Mouse (Mus musculus): ENCODE data around the gene 2410015M20Rik.
A peak's percentile ranks its signal among the peaks of the same experiment; 100 is the strongest.
"Not testable (repeated sequence)": the region's sequence is repeated elsewhere in the genome, so short reads cannot be mapped to it uniquely, and the experiment has no call there.

The 2410015M20Rik gene

DNA sequence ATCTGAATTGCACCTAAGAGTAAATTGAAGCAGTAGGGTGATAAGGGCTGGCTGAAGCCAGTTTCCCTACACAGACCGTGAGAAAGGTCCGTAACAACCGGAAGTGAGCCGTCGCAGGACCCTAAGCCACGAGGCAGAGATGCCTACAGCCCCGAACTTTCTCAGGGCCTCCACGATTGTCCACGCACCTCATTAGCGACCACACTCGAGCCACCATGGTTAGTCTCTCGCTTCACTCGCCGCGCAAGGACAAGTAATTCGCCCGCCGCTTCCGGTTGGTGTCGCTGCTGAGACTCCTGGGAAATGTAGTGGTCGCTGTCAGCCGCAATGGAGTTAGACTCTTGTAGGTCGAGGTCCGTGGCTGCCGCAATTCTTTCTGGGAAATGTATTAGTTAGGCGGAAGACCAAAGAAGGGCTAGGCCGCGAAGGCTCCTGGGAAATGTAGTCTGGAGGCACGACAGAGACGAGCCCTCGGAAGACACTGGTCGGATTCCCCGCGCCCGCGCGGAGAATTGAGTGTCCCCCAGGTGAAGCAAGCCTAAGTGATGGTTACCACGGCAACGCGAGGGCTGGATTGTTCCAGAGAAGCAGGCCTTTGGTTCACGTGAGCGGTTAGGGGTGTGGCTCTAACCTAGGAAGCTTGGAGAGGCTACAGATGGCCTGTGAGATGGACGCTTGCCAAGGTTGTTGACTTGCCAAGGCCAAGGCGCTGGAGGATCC is at the start of gene 2410015M20Rik:
Gene 2410015M20Rik, minus strand, starts transcription at position 320 of the 720 bp plus-strand sequence.
- peak; percentile 90 to 94 for DNase-seq (ENCODE audit: low spot score in 2 of 2)

DNA sequence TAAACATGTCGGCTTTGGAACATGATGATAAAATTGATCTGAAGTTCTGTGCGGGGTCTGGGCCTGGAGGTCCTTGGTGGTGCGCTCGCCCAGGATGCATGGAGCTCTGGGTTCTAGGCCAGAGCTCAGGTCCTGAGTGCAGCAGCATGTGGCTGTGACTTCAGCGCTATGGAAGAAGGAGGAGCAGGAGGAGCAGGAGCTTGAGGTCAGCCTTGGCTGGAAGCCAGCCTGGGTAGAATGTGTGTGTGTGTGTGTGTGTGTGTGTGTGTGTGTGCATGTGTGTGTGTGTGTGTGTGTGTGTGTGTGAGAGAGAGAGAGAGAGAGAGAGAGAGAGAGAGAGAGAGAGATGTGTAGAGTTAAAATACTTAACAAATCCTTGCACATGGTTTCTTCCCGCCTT is 46.6 kb upstream of the 2410015M20Rik start:
- no peak for DNase-seq (ENCODE audit: low spot score in 2 of 2)

DNA sequence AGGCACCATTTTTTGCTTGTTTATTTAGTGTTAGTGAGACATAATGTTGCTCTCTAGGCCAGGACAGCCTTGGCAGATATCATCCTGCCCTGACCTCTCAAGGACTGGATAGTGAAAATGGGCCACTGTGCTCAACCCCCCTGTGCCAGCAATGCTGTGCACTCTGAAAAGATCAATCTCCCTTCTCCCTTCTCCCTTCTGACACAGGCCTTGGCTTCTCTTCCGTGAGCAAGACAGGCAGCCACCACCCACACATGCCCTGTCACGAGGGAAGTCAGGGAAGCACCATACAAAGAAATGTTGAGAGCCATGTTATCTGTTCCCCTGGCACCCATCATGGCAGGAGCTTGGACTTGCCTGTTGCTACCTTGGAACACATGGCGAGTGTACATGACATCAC is 45.7 kb upstream of the 2410015M20Rik start:
- no peak for DNase-seq (ENCODE audit: low spot score in 2 of 2)

DNA sequence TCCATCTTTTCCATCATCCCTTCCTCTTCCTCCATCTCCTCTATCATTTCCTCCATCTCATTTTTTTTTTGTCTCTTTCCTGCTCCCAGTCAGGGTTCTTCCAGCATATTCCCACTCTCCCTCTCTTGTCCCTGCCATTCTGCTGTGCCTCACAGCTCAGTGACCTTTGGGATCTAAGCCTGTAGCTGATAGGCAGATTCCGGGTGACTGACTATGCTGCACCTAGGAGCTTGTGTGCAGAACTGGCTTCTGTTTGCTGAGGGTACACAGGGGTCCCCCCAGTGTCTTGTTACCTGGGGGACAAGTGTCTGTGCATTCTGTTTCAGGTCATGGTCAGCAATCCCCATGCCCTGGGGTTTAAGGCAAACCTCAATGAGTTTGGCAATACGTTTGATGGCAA is 45.2 kb upstream of the 2410015M20Rik start:
- DNase-seq (ENCODE audit: low spot score in 2 of 2): no peak

DNA sequence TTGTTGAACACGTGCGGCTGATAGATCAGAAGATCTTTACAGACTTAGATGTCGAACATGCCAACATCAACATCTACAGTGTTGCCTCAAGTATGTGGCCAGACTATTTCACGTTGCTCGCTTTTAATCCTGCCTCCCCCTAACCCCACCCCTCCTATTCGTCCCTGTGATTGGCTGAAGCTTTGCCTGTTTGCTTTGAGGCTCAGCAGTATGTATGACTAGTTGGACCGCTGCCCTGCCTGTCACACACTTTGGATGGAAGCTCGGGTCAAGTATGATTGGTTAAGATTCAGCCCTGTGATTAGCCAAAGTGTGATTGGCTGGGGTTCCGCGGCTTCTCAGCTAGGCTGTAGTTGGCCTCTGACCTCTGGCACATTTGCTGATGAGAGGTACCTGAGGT is 42.2 kb upstream of the 2410015M20Rik start:
- no peak for DNase-seq (ENCODE audit: low spot score in 2 of 2)

DNA sequence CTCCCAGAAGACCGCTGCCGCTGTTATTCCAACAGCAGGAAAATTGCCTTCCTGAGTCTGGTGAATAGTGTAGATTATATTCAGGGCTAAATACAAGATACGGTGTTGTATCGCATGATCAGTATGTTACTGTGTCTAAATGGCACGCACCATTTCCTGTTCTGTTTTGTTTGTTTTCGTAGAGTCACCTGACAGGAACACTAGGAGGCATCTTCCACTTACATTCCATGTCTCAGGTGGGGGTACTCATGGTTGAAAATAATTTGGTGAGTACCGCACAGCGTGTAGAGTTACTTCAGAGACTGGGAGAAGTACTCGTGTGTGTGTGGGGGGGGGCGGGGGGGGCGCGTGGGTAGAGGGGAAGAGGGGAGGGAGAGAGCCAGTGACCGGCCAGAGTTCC is 38.0 kb upstream of the 2410015M20Rik start:
- no peak for DNase-seq (ENCODE audit: low spot score in 2 of 2)

DNA sequence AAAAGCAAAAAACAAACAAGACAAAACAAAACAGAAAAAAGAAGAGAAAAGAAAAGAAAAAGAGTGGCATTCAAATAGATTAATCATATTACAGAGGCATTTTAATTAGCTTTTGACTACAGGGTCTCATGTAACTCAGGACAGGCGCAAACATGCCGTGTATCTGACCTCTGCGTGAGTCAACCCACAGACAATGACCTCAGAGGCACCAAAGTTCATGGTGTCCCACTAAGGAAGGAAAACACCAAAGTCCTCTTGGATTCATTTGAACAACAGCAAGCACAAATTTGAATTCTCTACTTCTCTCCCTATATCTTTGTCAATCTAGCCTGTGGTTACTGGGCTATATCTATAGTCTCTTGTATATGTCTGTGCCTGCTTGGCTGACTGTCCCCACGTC is 33.7 kb upstream of the 2410015M20Rik start:
- no peak for DNase-seq (ENCODE audit: low spot score in 2 of 2)

DNA sequence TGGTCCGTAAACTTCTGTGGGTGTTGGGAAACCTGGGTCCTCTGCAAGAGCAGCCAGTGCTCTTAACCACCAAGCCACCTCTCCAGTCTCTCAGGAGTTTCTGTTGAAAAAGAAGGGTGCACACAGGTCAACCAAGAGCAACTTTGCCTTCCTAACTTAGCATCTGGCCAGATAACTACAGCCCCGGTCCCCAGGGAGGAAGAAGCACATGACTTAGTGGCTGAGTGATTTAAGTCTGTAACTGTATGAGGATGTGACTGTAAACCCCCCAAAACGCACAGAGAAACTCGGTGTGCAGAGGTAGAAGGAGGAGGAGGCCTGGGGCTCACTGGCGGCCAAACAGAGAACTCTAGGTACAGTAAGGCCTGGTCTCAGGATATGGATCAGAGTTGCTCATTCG is 24.5 kb upstream of the 2410015M20Rik start:
- DNase-seq (ENCODE audit: low spot score in 2 of 2): no peak

DNA sequence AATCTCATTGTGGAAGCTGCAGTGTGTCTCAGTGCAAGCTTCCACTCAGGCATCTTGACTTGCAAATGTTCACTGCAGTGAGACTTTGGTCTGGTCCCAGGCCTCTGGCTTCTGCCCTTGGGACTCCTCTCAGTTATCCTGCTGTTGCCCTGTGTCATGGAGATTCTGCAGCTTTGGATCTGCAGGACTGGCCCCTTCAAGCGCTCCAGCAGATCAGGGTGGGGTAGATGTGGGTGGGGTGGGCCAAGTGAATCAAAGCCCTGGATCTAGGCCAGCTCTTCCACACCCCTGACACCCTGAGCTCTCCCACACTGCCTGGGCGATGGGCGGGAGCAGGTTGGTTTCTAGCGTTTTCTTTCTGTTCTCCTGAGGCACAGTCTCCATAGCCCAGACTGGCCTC is 22.2 kb upstream of the 2410015M20Rik start:
- DNase-seq (ENCODE audit: low spot score in 2 of 2): no peak

DNA sequence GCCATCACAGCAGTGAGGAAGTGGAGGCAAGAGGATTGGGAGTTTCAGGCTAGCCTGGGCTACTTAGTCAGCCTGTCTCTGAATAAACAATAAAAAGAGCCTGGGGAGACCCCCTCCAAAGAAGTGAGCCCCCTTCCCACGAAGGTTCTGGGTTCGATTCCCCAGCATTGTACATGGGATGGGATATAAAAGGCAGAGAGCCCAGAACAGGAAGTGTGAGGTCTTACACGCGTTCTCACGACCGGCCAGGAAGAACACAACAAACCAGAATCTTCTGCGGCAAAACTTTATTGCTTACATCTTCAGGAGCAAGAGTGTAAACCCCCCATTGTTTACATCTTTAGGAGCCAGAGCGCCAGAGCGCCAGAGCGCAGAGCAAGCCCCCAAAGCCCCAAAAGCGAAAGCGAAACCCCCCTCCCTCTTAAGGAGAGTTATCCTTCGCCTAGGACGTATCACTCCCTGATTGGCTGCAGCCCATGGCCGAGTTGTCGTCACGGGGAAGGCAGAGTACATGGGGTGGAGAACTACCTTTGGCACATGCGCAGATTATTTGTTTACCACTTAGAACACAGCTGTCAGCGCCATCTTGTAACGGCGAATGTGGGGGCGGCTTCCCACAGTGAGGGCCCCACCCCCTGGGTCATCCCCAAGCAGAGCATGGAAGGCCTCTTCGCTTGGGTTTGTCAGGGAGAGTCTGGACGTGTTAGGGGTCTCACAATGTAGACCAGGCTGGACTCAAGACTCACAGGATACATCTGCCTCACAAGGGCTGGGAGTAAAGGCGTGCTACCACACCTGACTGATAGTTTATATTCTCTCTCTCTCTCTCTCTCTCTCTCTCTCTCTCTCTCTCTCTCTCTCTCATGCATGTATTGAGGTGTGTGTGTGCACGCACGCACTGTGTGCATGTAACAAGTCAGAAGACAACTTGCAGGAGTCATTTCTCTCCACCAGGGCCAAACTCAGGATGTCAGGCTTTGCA is 20.5 kb upstream of the 2410015M20Rik start:
- DNase-seq (ENCODE audit: low spot score in 2 of 2): not testable (repeated sequence)

DNA sequence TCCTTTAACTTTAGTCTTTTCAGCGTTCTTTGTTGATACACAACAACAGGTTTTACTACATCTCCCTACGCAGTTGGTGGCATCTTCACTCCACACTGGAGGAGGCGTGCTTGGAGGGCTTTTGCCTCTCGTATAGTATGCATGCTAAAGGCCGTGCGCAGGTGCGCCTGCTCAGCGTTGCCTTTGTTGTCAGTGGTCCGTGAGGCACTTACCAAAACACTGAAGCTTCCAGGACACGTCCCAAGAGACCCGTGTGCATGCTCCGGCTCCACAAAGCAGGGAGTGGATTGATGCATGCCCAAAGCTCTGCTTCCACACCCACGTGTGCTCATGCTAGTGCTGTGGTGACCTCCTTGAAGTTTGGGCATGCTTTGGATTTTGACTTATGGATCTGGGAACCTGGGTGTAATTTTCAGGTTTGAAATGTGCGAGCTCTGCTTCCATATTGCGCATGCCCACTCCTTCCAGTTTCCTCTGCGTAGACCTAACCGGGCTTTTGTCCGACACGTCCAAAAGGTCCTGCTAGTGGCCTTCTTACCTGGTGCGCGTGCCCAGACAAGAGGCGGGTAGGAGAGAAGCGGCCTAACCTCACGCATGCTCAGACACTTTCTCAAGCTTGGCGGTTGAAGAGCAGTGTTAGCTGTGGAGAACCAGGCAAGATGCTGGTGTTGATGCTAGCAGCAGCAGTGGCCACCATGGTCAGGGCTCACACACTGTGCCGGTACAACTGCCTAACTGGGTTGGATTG is 18.1 kb upstream of the 2410015M20Rik start, which contains the start of gene Catsperd:
Gene Catsperd, plus strand, starts transcription at position 614 of the 748 bp plus-strand sequence.
- no peak for DNase-seq (ENCODE audit: low spot score in 2 of 2)

DNA sequence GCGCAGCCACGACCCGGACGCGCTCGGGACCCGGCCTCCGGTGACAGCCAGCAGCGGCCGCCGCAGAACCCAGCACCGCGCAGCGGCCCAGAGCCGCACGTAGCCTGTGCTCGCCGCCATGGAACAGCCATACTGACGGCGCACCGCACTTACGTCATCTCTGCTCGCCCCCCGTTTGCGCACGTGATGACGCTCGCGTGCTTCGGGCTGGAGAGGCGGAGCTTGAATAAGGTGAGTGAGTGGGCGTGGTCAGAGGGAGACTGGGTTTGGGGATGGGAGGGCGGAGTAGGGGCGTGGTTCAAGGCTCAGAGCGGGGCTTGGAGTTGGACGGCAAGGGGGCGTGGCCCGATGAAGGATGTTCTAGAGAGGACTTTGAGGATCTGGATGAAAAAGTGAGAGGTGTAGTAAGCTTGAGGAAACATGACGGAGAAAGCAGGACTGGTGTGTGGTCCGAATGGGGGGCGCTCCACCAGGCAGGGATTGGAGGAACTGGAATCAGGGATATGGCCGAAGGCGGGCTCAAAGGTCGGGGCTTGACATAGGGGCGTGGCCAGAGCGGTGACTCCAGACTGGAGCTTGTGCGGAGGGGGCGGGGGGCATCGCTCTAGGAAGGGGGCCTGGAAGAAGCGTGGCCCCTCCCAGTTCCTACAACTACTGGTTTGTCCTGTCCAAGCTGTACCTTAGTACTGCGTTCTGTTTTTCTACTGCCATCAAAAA is 17.3 kb upstream of the 2410015M20Rik start, which contains the start of gene Lonp1:
Gene Lonp1, minus strand, starts transcription at position 134 of the 717 bp plus-strand sequence.
- DNase-seq (ENCODE audit: low spot score in 2 of 2): peak; percentile 91 to 97

DNA sequence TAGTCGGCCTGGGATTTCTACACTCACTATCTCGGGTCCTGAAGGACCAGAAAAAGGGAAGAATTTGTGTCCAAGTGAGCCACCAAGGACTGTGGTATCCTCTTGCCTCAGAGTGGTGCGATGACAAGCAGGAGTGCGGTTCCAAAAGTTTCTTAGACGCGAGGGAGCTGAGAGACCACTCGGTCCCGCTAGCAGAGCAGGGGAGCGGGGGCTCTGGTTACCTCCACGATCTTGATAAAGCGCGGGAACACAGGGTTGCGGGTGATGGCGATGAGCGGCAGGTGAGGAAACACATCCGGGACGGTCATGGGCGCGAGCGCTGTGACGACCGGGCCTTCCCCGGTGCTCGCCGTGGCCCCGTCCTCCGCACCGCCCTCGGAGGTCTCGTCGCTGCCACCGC is 16.7 kb upstream of the 2410015M20Rik start:
- no peak for DNase-seq (ENCODE audit: low spot score in 2 of 2)

DNA sequence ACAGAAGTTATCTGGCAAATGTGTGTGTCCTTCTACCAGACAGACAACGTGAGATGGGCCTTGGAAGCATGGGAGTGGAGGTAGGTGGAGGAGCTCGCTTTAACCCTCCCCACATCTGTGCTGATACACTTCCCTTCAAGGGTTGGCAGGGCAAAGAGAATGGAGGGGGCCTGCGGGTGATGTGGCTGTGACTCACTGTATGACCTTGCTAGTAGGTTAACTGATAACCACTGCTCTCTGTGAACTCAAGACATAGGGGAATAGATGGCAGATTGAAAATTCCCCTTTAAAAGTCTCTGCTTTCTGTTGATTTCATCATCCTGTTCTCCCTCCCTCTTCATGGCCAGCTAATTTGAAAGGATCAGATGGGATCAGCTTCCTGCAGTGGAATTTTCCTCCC is 15.9 kb upstream of the 2410015M20Rik start:
- no peak for DNase-seq (ENCODE audit: low spot score in 2 of 2)

DNA sequence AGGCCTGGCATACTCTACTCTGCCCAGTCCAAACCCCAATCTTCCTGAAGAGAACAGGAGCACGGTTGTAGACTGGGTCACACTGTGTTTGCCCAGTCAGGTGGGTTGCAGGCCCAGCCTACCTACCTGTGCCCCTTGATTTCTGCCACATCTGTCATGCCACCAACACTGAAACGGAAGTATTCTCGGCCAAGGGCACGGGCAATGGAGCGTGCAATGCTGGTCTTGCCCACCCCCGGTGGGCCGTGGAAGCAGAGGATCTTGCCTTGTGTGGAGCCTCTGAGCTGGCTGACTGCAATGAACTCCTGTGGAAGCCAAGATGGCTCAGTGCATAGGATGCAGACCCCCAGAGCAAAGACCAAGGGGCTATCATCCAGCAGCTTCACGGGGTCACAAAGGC is 8.1 kb upstream of the 2410015M20Rik start:
- DNase-seq (ENCODE audit: low spot score in 2 of 2): no peak

DNA sequence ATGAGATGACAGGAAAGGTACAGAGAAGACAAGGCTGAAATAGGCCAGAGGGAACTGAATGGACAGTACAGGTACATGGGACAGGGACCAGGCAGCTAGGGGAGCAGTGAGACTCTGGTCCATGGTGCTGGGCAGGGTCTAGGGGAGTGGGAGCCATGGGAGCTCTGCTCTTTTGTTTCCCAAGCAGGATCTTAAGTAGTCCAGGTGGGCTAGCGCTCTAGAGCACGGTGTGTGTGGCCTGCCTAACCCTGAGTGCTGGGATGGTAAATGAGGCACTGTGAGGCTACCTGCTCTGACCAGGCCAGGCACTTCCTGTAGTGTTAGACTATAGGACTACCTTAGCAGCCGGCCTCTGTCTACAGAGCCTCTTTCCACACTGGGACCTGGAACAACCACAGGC is 7.2 kb upstream of the 2410015M20Rik start:
- DNase-seq (ENCODE audit: low spot score in 2 of 2): no peak

DNA sequence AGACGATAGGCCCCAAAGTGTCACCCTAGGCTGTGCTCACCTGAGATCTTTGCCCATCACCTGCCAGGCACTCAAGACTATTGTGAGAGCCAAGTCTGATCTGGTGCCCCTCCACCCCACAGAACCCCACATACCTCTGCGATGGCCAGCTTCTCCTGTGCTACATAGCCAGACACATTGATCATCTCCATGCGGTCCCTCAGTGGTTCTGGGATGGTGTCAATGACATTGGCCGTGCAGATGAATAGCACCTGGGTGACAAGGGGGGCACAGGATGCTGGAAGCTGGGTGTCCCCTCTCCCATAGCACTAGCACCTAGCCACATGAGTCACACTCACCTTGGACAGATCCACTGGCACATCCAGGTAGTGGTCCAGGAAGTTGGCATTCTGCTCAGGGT is 6.2 kb upstream of the 2410015M20Rik start:
- DNase-seq (ENCODE audit: low spot score in 2 of 2): no peak

DNA sequence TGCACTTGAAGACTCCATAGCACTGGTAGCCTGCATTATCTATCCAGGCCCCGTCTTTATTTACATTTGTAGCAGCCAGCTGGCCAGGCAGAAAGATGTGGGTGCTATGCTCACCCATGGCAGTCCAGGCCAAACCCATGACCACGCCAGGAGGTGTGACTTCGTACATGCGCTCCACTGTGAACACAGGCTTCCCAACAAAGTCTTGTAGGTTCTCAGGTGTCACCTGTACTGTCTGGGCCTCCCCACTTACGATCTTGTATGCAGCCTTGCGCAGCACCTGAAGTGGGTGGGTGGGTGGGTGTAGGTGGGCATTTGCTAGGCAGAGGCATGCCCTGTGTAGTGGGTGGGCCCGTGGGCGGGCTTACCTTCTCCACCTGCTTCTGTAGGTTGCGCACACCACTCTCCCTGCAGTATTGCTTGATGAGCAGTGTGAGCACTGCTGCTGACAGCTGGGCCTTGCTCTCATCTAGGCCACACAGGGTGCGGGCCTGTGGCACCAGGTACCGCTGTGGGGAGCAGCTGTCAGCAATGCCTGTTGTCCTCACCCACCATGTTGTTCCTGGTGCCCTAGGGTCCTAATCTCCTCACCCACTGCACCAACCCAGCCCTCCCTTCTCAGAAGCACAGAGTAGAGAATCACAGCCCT is 5.7 kb upstream of the 2410015M20Rik start:
- no peak for DNase-seq (ENCODE audit: low spot score in 2 of 2)

DNA sequence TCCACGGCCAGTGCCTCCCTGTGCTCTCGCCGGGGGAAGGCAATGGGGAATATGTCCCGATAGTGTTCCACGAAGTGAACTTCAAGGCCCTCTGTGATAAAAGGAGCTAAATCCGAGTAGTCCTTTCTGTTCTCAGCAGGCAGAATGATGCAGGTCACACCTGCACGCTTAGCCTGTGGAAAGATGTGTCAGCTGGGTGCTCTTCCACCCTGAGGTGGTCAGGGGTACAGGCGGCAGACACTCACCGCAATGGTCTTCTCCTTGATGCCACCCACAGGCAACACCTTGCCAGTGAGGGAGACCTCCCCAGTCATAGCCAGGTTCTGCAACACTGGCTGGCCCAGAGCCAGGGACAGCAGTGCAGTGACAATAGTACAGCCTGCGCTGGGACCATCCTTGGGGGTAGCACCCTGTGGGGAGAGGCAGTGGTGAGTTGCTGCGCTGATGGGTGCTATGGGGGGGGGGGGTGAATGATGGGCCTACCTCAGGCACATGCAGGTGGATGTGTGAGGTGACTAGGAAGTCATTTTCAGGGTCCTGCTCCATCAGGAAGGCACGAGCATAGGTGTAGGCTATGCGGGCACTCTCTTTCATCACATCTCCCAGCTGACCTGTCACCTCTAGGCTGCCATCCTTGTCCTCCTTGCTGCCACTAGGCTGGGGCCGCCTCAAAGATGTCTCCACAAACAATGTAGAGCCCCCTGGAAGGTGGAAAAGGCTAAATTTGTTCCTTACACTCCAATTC is 5.0 kb upstream of the 2410015M20Rik start:
- no peak for DNase-seq (ENCODE audit: low spot score in 2 of 2)

DNA sequence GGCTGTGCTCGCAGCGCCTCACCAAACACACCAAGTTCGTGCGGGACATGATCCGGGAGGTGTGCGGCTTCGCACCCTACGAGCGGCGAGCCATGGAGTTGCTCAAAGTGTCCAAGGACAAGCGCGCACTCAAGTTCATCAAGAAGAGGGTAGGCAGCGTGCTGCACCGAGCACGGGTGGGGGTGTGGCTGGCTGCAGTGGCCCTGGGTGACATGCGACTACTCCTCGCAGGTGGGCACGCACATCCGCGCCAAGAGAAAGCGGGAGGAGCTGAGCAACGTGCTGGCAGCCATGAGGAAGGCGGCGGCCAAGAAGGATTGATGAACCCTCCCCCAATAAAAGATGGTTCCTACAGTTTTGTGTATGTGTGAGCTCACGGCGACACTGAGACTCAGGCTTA is 4.3 kb upstream of the 2410015M20Rik start:
- peak in 1 of 2 experiments; percentile 42 for DNase-seq (ENCODE audit: low spot score in 2 of 2)
